Mouse (Mus musculus) spleen, adult 2 months (tissue): ENCODE measurements around the gene Mapk1ip1l.

Experiments used
- CTCF ChIP-seq: fragments of 200-500 bp; IDR thresholded peaks from 2 replicates; pipeline ENCODE4 v1.5.1; 2011; ENCODE audit warnings: mild to moderate bottlenecking, inconsistent platforms; ENCODE audit not compliant: insufficient read depth, insufficient read length, insufficient replicate concordance; ENCODE audit errors: extremely low read depth
- POLR2A ChIP-seq: fragments of 200-500 bp; IDR thresholded peaks from 2 replicates; pipeline ENCODE4 v1.6.1; 2011; ENCODE audit warnings: low read depth, low read length, inconsistent platforms

DNA sequence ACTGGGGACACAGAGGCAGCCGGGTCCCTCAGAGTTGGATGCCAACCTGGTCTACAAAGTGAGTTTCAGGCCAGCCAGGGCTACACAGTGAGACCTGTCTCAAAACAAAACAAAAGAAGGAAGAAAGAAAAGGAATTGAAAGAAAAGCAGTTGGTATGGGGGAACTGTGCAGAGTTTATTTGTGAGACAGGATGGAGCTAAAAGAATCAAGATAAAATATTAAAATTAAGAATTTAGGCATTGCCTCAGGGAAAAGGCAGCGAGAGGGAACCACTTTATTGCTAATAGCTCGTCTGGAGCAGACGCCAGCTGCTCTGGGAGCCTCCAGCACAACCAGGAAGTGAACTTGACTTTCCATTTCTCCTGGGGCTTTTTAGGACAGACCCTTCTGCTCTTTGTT, 3.9 kb upstream of the Mapk1ip1l start:
- TF ChIP-seq POLR2A (no peak), CTCF (no peak)
